Mouse (Mus musculus) cerebellum, adult 11-12 months (tissue): ENCODE data around the gene Zfp954.
"Not testable (repeated sequence)": the region's sequence is repeated elsewhere in the genome, so short reads cannot be mapped to it uniquely, and the experiment has no call there.

Experiments used
- DNase-seq: peaks from one replicate; pipeline ENCODE4 v3.0.0; 2022

Zfp954 gene

GRCm38 (mm10) chr7:7120921-7121601 lies at the start of gene Zfp954:
Gene Zfp954, minus strand, starts transcription at chr7:7121488.
- DNase-seq = peak; percentile 86

GRCm38 (mm10) chr7:7145991-7146608 lies 24.8 kb upstream of the Zfp954 start:
- no peak for DNase-seq

GRCm38 (mm10) chr7:7144215-7144614 lies 22.9 kb upstream of the Zfp954 start:
- DNase-seq = no peak

- DNase-seq = peak; percentile 65
Observed at GRCm38 (mm10) chr7:7136379-7136866, 15.1 kb upstream of the Zfp954 start, which contains the start of gene Zfp773. Gene Zfp773, minus strand, starts transcription at chr7:7136755.

GRCm38 (mm10) chr7:7132751-7133150 lies 11.5 kb upstream of the Zfp954 start:
- no peak for DNase-seq

- DNase-seq = not testable (repeated sequence)
Observed at GRCm38 (mm10) chr7:7130491-7131124, 9.3 kb upstream of the Zfp954 start.

- no peak for DNase-seq
Observed at GRCm38 (mm10) chr7:7121602-7121980, 303 bp upstream of the Zfp954 start.

GRCm38 (mm10) chr7:7118441-7118840 lies 2.8 kb downstream of the Zfp954 start:
- no peak for DNase-seq

GRCm38 (mm10) chr7:7108501-7108900 lies 12.8 kb downstream of the Zfp954 start:
- no peak for DNase-seq
